8 mouse cellular contexts compared by ENCODE assay signal in genomic region chr17:84480464-84481355, GRCm38 (mm10). TPM values are rescaled to one million over a fixed set of nuclear protein-coding genes. Genes with fewer than 3 reads are reported as not detected.
DNase-seq lines count a peak whose midpoint lies in the region; ATAC-seq and TF ChIP-seq lines count a peak whose summit lies in the region.

No protein-coding gene starts in this region.

- H3K4me3 ChIP-seq in intestine, postnatal 0 days (ENCODE audit: low read depth, low read length) = no peak overlapping the region
- no peak overlapping the region for H3K4me3 ChIP-seq in intestine, embryonic 16.5 days (ENCODE audit: low read length)
- no peak overlapping the region for H3K4me3 ChIP-seq in MEL (ENCODE audit: control insufficient read depth in 1 of 2, insufficient read depth in 1 of 2, low read depth in 2 of 2, low read length in 2 of 2)
- no peak overlapping the region for H3K4me3 ChIP-seq in intestine, embryonic 15.5 days (replicated peaks)

- peak; percentile 29 for DNase-seq in MEL (ENCODE audit: low read depth, low spot score)
- peak; percentile 55 for DNase-seq in embryo, embryonic 9.5 days (ENCODE audit: extremely low spot score)
- peak; percentile 20 to 35 for DNase-seq in lung, adult 18-20 months
- peak; percentile 35 for DNase-seq in retina, postnatal 7 days (ENCODE audit: low read depth, low spot score)

- no peak overlapping the region for H3K9ac ChIP-seq in intestine, postnatal 0 days (ENCODE audit: low read depth, low read length)
- H3K9ac ChIP-seq in intestine, embryonic 16.5 days (ENCODE audit: low read depth, low read length) = no peak overlapping the region
- no peak overlapping the region for H3K9ac ChIP-seq in MEL (ENCODE audit: control insufficient read depth, low read depth, low read length, poor library complexity, severe bottlenecking)
- H3K9ac ChIP-seq in intestine, embryonic 15.5 days = no peak overlapping the region

- peak; percentile 66 for TF ChIP-seq RAD21 in MEL (IDR thresholded peaks at IDR 0.05; ENCODE audit: low read depth, low read length)

- no peaks in the 10 kb centered on the region for H3K9me3 ChIP-seq in intestine, postnatal 0 days (ENCODE audit: control insufficient read depth)
- H3K9me3 ChIP-seq in intestine, embryonic 16.5 days (ENCODE audit: control insufficient read depth, low read length) = no peaks in the 10 kb centered on the region
- H3K9me3 ChIP-seq in MEL (replicated peaks; ENCODE audit: insufficient read depth, low read length) = no peaks in the 10 kb centered on the region
- H3K9me3 ChIP-seq in intestine, embryonic 15.5 days = no peaks in the 10 kb centered on the region

- TF ChIP-seq EP300 in MEL (IDR thresholded peaks at IDR 0.05; ENCODE audit: low read depth in 1 of 2, low read length in 2 of 2) = no peak

- no peak overlapping the region; the same call in 1 of the 2 replicates for H3K27ac ChIP-seq in intestine, postnatal 0 days (ENCODE audit: low read depth, low read length)
- no peak overlapping the region for H3K27ac ChIP-seq in intestine, embryonic 16.5 days (ENCODE audit: low read length)
- no peak overlapping the region for H3K27ac ChIP-seq in MEL (ENCODE audit: control insufficient read depth, low read depth, low read length)
- no peak overlapping the region for H3K27ac ChIP-seq in intestine, embryonic 15.5 days

- H3K4me1 ChIP-seq in intestine, postnatal 0 days (replicated peaks; ENCODE audit: control insufficient read depth, insufficient read depth, low read length) = no peaks in the 10 kb centered on the region
- no peaks in the 10 kb centered on the region for H3K4me1 ChIP-seq in intestine, embryonic 16.5 days (ENCODE audit: control insufficient read depth, insufficient read depth, low read length)
- H3K4me1 ChIP-seq in MEL (ENCODE audit: control insufficient read depth in 1 of 2, insufficient read depth in 2 of 2, low read length in 2 of 2) = no peaks in the 10 kb centered on the region
- H3K4me1 ChIP-seq in intestine, embryonic 15.5 days (replicated peaks) = no peaks in the 10 kb centered on the region

- H3K27me3 ChIP-seq in intestine, postnatal 0 days (replicated peaks; ENCODE audit: control insufficient read depth, insufficient read depth, low read length) = no peaks in the 10 kb centered on the region
- H3K27me3 ChIP-seq in intestine, embryonic 16.5 days (replicated peaks; ENCODE audit: control insufficient read depth, insufficient read depth, low read length) = no peaks in the 10 kb centered on the region
- peaks cover 0 to 2% of the 10 kb centered on the region in 2 experiments; a peak in 2 of 4 replicates for H3K27me3 ChIP-seq in MEL (ENCODE audit: control insufficient read depth in 1 of 2, insufficient read depth in 2 of 2, low read length in 2 of 2)
- H3K27me3 ChIP-seq in intestine, embryonic 15.5 days (replicated peaks) = no peaks in the 10 kb centered on the region

- no peaks in the 10 kb centered on the region for H3K79me2 ChIP-seq in MEL (ENCODE audit: control insufficient read depth, insufficient read depth, low read length, poor library complexity)

- peak; percentile 84 for TF ChIP-seq CTCF in intestine, postnatal 0 days (IDR thresholded peaks at IDR 0.05; ENCODE audit: low read depth)
- TF ChIP-seq CTCF in MEL (IDR thresholded peaks at IDR 0.05 in 2 of 3, conservative IDR thresholded peaks at IDR 0.05 in 1 of 3; ENCODE audit: control insufficient read depth in 1 of 3, insufficient read depth in 1 of 3, low read depth in 2 of 3, low read length in 3 of 3, poor library complexity in 1 of 3, severe bottlenecking in 1 of 3) = peak; percentile 43 to 67 (median 49)

- H3K36me3 ChIP-seq in intestine, postnatal 0 days (ENCODE audit: control insufficient read depth, insufficient read depth) = no peaks in the 10 kb centered on the region
- no peaks in the 10 kb centered on the region for H3K36me3 ChIP-seq in intestine, embryonic 16.5 days (ENCODE audit: control insufficient read depth, insufficient read depth, low read length)
- H3K36me3 ChIP-seq in MEL (ENCODE audit: control insufficient read depth in 1 of 2, insufficient read depth in 2 of 2, low read length in 2 of 2) = no peaks in the 10 kb centered on the region
- H3K36me3 ChIP-seq in intestine, embryonic 15.5 days = no peaks in the 10 kb centered on the region

- H3K4me2 ChIP-seq in intestine, postnatal 0 days (replicated peaks; ENCODE audit: low read depth) = no peak overlapping the region
- no peak overlapping the region for H3K4me2 ChIP-seq in intestine, embryonic 16.5 days (ENCODE audit: low read depth, low read length)
- H3K4me2 ChIP-seq in intestine, embryonic 15.5 days (replicated peaks) = no peak overlapping the region

- ATAC-seq in intestine, postnatal 0 days = no peak
- no peak for ATAC-seq in intestine, embryonic 16.5 days
- no peak for ATAC-seq in intestine, embryonic 15.5 days
- ATAC-seq in cerebellum, adult (ENCODE audit: insufficient number of reproducible peaks, low FRiP score, low TSS enrichment) = no peak; the same call in 1 of the 2 replicates

- 48% methylated on average over 15 of the region's 15 CpGs for WGBS in intestine, postnatal 0 days
- WGBS in intestine, embryonic 16.5 days = 49% methylated on average over 15 of the region's 15 CpGs
- WGBS in intestine, embryonic 15.5 days = 48% methylated on average over 15 of the region's 15 CpGs

- no peak for TF ChIP-seq POLR2A in MEL (IDR thresholded peaks at IDR 0.05; ENCODE audit: control insufficient read depth in 1 of 2, insufficient read depth in 1 of 2, low read depth in 1 of 2, low read length in 2 of 2, poor library complexity in 1 of 2)

TF ChIP-seq in MEL, 35 proteins besides CTCF, POLR2A, EP300 and RAD21:
- TF ChIP-seq NRF1 (IDR thresholded peaks at IDR 0.05; ENCODE audit: insufficient read depth, low read depth, low read length, poor library complexity, severe bottlenecking) (no peak), ZNF384 (IDR thresholded peaks at IDR 0.05; ENCODE audit: low read depth, low read length) (no peak), TAL1 (IDR thresholded peaks at IDR 0.05; ENCODE audit: low read length) (no peak), SMC3 (IDR thresholded peaks at IDR 0.05; ENCODE audit: low read depth, low read length) (peak; percentile 69), ZC3H11A (IDR thresholded peaks at IDR 0.05; ENCODE audit: low read depth, low read length) (peak; percentile 44), GATA1 (IDR thresholded peaks at IDR 0.05; ENCODE audit: low read depth, low read length) (no peak)
TF ChIP-seq in MEL: peak in this region for 2.

RNA-seq across cellular contexts. Expression of gene Thada, which starts 14.7 kb away (rescaled TPM):
- polyA plus RNA-seq in intestine, postnatal 0 days (2015; fragmentation: Nextera tagmentation; extraction: Ambion mirVana) = 1.3 and 1.5 TPM in 2 replicates
- polyA plus RNA-seq in intestine, embryonic 16.5 days (2015; fragmentation: Nextera tagmentation; extraction: Ambion mirVana) = 4.3 and 5.3 TPM in 2 replicates
- total RNA-seq in MEL (2012; rRNA removed) = 17.5 and 19.8 TPM in 2 replicates
- polyA plus RNA-seq in MEL (2012; ENCODE audit: insufficient read depth in 1 of 2, insufficient read length in 2 of 2, low read depth in 1 of 2, low replicate concordance in 2 of 2, missing spikeins in 1 of 2) = 10 to 100 TPM in 1 of 2 experiments, not detected in 1; 20.6 TPM
- polyA plus RNA-seq in intestine, embryonic 15.5 days (2015; fragmentation: Nextera tagmentation; extraction: Ambion mirVana) = 6.3 and 6.9 TPM in 2 replicates

RNA-seq across cellular contexts. Expression of gene Plekhh2, which starts 31.0 kb away (rescaled TPM):
- 2.4 and 2.8 TPM in 2 replicates for polyA plus RNA-seq in intestine, postnatal 0 days (2015; fragmentation: Nextera tagmentation; extraction: Ambion mirVana)
- polyA plus RNA-seq in intestine, embryonic 16.5 days (2015; fragmentation: Nextera tagmentation; extraction: Ambion mirVana) = 6.1 and 6.5 TPM in 2 replicates
- 0.03 and 0.04 TPM in 2 replicates for total RNA-seq in MEL (2012; rRNA removed)
- not detected for polyA plus RNA-seq in MEL (2012; ENCODE audit: insufficient read depth in 1 of 2, insufficient read length in 2 of 2, low read depth in 1 of 2, low replicate concordance in 2 of 2, missing spikeins in 1 of 2)
- polyA plus RNA-seq in intestine, embryonic 15.5 days (2015; fragmentation: Nextera tagmentation; extraction: Ambion mirVana) = 7.4 and 8.0 TPM in 2 replicates
